Mouse (Mus musculus): ENCODE measurements around the gene Sf3b5. TPM values are rescaled to one million over a fixed set of nuclear protein-coding genes. Genes with fewer than 3 reads are reported as not detected.

The Sf3b5 gene
- total and polyA plus RNA-seq, 2 experiments = 7.7 to 22.0 TPM

DNA sequence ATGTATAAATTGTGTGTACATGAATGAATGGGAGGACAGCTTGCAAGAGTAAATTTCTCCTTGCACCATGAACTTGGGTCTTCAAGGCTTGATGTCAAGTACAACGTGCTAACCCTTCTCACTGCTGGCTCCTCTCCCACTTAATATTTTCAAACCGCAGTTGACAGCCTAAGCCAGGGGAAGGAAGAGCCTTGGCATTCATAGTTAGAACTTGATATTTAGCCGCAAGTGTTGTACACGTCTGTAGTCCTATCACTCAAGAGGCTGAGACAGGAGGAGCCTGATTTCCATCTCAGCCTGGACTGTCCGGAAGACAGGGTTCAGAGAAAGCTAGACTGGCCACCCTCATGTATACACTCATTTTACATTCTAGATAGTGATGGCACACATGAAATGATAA is 22.6 kb downstream of the Sf3b5 start:
- Histone ChIP-seq H3K27ac (replicated peaks; ENCODE audit: insufficient read depth, low read depth, low read length) (no peak overlapping the region), H3K79me2 (ENCODE audit: control insufficient read depth, insufficient read depth, low read length) (no peaks in the 10 kb centered on the region), H3K9ac (ENCODE audit: low read depth, low read length) (no peak overlapping the region), H3K27me3 (ENCODE audit: control insufficient read depth, insufficient read depth, low read length) (no peaks in the 10 kb centered on the region), H3K36me3 (ENCODE audit: control insufficient read depth, insufficient read depth, low read length) (no peaks in the 10 kb centered on the region), H3K4me3 (ENCODE audit: insufficient read depth, low read depth, low read length) (no peak overlapping the region), H3K4me1 (ENCODE audit: control insufficient read depth, insufficient read depth, low read length) (no peaks in the 10 kb centered on the region)
- no peak for DNase-seq (ENCODE audit: extremely low read depth, low read depth, low spot score)
- 91% methylated on average over 5 of the region's 5 CpGs for WGBS
- TF ChIP-seq POLR2A (IDR thresholded peaks at IDR 0.05; ENCODE audit: extremely low read depth, insufficient read depth, low read length) = no peak
- TF ChIP-seq CTCF (IDR thresholded peaks at IDR 0.05; ENCODE audit: low read depth, low read length) = no peak

DNA sequence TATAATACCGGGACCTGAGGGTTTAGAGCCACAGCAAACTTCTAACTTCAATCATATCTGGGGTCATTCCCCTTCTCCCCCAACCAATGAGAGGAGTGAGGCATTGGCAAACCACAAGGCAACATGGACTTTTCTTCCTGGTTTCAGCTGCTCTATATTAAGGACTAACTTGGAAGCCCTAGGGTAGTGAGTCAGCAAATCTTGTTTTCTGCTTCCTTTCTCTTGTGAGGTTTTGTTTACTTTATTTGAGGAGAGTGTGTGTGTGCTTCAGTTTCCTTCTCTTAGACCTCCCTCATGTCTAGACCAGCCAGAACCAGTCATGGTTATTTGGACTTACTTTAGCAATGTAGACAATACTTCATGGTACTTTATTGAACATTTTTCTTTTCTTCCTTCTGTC is 23.1 kb downstream of the Sf3b5 start:
- TF ChIP-seq POLR2A (IDR thresholded peaks at IDR 0.05; ENCODE audit: extremely low read depth, insufficient read depth, low read length) = no peak
- no peak for TF ChIP-seq CTCF (IDR thresholded peaks at IDR 0.05; ENCODE audit: low read depth, low read length)
- H3K36me3 ChIP-seq (ENCODE audit: control insufficient read depth, insufficient read depth, low read length) = no peaks in the 10 kb centered on the region
- no peak overlapping the region for H3K27ac ChIP-seq (replicated peaks; ENCODE audit: insufficient read depth, low read depth, low read length)
- H3K4me1 ChIP-seq (ENCODE audit: control insufficient read depth, insufficient read depth, low read length) = no peaks in the 10 kb centered on the region
- no peak overlapping the region for H3K4me3 ChIP-seq (ENCODE audit: insufficient read depth, low read depth, low read length)
- 78% methylated on average over 1 of the region's 1 CpGs for WGBS
- no peak overlapping the region for H3K9ac ChIP-seq (ENCODE audit: low read depth, low read length)
- peak; percentile 21 for DNase-seq (ENCODE audit: extremely low read depth, low read depth, low spot score)
- H3K79me2 ChIP-seq (ENCODE audit: control insufficient read depth, insufficient read depth, low read length) = no peaks in the 10 kb centered on the region
- H3K27me3 ChIP-seq (ENCODE audit: control insufficient read depth, insufficient read depth, low read length) = no peaks in the 10 kb centered on the region

DNA sequence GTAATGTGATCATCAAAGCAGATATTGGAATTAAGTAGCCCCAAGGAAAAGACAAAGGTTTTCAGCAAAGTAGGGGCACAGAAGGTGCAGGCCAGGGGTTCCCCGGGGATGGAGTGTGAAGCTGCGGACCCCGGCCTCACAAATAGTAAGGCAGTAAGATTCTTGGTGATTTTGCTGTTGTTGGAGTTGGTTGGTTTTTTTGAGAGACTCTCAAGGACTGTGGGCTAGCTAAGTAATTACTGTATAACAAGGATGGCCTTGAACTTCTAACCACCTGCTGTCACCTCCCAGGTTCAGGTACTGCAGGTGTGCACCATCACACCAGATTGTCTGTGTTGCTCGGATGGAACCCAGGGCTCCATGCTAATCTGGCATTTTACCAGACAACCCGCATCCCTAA is 24.3 kb downstream of the Sf3b5 start:
- H3K9ac ChIP-seq (ENCODE audit: low read depth, low read length) = no peak overlapping the region
- no peak overlapping the region for H3K4me3 ChIP-seq (ENCODE audit: insufficient read depth, low read depth, low read length)
- TF ChIP-seq POLR2A (IDR thresholded peaks at IDR 0.05; ENCODE audit: extremely low read depth, insufficient read depth, low read length) = no peak
- H3K27me3 ChIP-seq (ENCODE audit: control insufficient read depth, insufficient read depth, low read length) = no peaks in the 10 kb centered on the region
- H3K4me1 ChIP-seq (ENCODE audit: control insufficient read depth, insufficient read depth, low read length) = no peaks in the 10 kb centered on the region
- 91% methylated on average over 5 of the region's 5 CpGs for WGBS
- no peaks in the 10 kb centered on the region for H3K36me3 ChIP-seq (ENCODE audit: control insufficient read depth, insufficient read depth, low read length)
- H3K79me2 ChIP-seq (ENCODE audit: control insufficient read depth, insufficient read depth, low read length) = no peaks in the 10 kb centered on the region
- H3K27ac ChIP-seq (replicated peaks; ENCODE audit: insufficient read depth, low read depth, low read length) = no peak overlapping the region
- DNase-seq (ENCODE audit: extremely low read depth, low read depth, low spot score) = no peak

DNA sequence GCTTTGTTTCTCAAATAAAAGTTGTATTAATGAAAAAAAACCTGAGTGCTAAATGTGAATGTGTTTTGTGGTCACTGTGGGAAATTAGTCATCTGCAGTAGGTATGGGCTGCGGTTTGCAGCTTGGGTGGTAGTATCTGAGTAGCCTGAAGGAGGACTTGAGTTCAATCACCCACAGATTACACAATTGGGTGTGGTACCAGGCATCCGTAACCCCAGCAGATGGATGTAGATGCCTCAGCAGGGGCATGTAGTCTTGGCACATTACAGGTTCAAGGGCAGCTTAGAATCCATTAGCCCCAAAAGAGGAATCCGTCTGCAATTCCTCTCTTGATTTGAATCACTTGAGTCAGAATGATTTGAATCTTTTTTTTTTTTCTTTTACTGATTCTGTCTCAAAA is 30.1 kb downstream of the Sf3b5 start:
- no peak for DNase-seq (ENCODE audit: extremely low read depth, low read depth, low spot score)
- no peaks in the 10 kb centered on the region for H3K79me2 ChIP-seq (ENCODE audit: control insufficient read depth, insufficient read depth, low read length)
- H3K27ac ChIP-seq (replicated peaks; ENCODE audit: insufficient read depth, low read depth, low read length) = no peak overlapping the region
- TF ChIP-seq CTCF (IDR thresholded peaks at IDR 0.05; ENCODE audit: low read depth, low read length) (no peak), POLR2A (IDR thresholded peaks at IDR 0.05; ENCODE audit: extremely low read depth, insufficient read depth, low read length) (no peak)
- H3K9ac ChIP-seq (ENCODE audit: low read depth, low read length) = no peak overlapping the region
- no peaks in the 10 kb centered on the region for H3K4me1 ChIP-seq (ENCODE audit: control insufficient read depth, insufficient read depth, low read length)
- WGBS = 89% methylated on average over 3 of the region's 3 CpGs
- no peaks in the 10 kb centered on the region for H3K36me3 ChIP-seq (ENCODE audit: control insufficient read depth, insufficient read depth, low read length)
- no peaks in the 10 kb centered on the region for H3K27me3 ChIP-seq (ENCODE audit: control insufficient read depth, insufficient read depth, low read length)
- no peak overlapping the region for H3K4me3 ChIP-seq (ENCODE audit: insufficient read depth, low read depth, low read length)

DNA sequence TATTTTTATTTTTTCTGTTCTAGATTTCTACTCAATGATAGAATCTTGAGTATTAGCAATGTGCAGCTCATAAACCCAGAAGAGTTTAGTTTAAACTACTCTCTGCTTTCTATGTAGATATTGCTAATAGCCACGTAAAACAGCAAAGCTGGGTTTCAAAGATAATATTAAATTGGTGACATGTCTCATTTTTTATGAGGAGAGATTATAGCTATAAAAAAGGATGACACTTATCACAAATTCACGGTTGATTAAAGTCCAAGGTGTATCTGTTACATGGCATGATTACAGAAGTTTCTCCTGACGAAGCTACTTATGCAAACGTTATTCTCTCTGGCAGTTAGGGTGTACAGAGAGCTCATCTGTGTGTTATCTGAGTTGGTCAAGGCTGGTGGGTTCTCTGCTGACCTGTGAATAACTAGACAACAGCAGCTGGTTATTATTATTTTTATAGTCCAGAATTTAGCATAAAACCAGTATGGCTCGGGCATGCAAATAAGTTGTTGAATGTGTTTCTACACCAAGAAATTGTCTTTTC is 34.6 kb downstream of the Sf3b5 start:
- 80% methylated on average over 5 of the region's 5 CpGs for whole genome bisulfite sequencing
- no peak overlapping the region for H3K27ac ChIP-seq (replicated peaks; ENCODE audit: insufficient read depth, low read depth, low read length)
- H3K4me3 ChIP-seq (ENCODE audit: insufficient read depth, low read depth, low read length) = no peak overlapping the region
- no peaks in the 10 kb centered on the region for H3K79me2 ChIP-seq (ENCODE audit: control insufficient read depth, insufficient read depth, low read length)
- no peaks in the 10 kb centered on the region for H3K4me1 ChIP-seq (ENCODE audit: control insufficient read depth, insufficient read depth, low read length)
- H3K9ac ChIP-seq (ENCODE audit: low read depth, low read length) = no peak overlapping the region
- no peak for DNase-seq (ENCODE audit: extremely low read depth, low read depth, low spot score)
- no peaks in the 10 kb centered on the region for H3K27me3 ChIP-seq (ENCODE audit: control insufficient read depth, insufficient read depth, low read length)
- no peaks in the 10 kb centered on the region for H3K36me3 ChIP-seq (ENCODE audit: control insufficient read depth, insufficient read depth, low read length)
- TF ChIP-seq POLR2A (IDR thresholded peaks at IDR 0.05; ENCODE audit: extremely low read depth, insufficient read depth, low read length) = no peak
- TF ChIP-seq CTCF (IDR thresholded peaks at IDR 0.05; ENCODE audit: low read depth, low read length) = no peak

DNA sequence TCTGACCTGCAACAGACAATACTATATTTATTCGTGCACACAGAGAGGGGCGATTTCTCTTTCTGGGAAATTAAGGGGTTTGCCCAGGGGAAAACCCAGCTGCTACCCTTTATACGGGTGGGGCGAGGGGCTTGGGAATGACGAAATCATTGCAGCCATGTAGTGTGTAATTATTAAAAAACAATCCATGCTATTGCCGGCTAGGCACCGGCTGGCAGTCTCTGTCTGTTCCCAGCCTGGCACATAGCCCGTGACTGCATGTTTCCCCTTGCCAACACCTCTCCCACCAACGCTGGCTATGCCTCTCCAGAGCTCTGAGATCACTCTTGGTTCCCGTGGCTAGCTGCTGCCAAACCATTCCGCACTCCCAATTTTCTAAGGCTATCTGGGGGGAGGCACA is 39.5 kb downstream of the Sf3b5 start:
- 90% methylated on average over 11 of the region's 11 CpGs for whole genome bisulfite sequencing
- TF ChIP-seq POLR2A (IDR thresholded peaks at IDR 0.05; ENCODE audit: extremely low read depth, insufficient read depth, low read length) = no peak
- no peak for TF ChIP-seq CTCF (IDR thresholded peaks at IDR 0.05; ENCODE audit: low read depth, low read length)
- Histone ChIP-seq H3K4me3 (ENCODE audit: insufficient read depth, low read depth, low read length) (no peak overlapping the region), H3K9ac (ENCODE audit: low read depth, low read length) (no peak overlapping the region), H3K4me1 (ENCODE audit: control insufficient read depth, insufficient read depth, low read length) (no peaks in the 10 kb centered on the region), H3K27ac (replicated peaks; ENCODE audit: insufficient read depth, low read depth, low read length) (no peak overlapping the region), H3K27me3 (ENCODE audit: control insufficient read depth, insufficient read depth, low read length) (no peaks in the 10 kb centered on the region), H3K79me2 (ENCODE audit: control insufficient read depth, insufficient read depth, low read length) (no peaks in the 10 kb centered on the region), H3K36me3 (ENCODE audit: control insufficient read depth, insufficient read depth, low read length) (no peaks in the 10 kb centered on the region)
- DNase-seq (ENCODE audit: extremely low read depth, low read depth, low spot score) = no peak

Measured in liver, adult 2 months (tissue).